Mouse (Mus musculus): ENCODE measurements around the gene Gnai3.

The Gnai3 gene

DNA sequence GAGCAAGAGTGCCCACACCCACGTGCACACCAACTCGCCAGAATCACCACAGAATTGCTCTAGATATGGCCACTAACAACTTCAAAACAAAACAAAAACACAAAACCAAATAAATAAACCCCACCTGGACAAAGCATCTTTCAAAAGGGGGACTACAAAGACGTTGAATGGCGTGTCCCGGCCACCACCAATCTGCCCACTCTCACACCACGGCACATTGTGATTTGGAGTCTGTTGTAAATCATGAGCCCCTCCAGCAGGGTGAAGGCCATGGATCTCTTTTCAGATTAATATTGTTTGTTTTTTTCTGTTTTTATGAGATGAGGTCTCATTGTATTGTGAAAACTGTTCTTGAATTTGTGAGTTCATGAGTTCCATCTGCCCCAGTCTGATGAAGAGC is 43.9 kb downstream of the Gnai3 start:
- DNase-seq = no peak

DNA sequence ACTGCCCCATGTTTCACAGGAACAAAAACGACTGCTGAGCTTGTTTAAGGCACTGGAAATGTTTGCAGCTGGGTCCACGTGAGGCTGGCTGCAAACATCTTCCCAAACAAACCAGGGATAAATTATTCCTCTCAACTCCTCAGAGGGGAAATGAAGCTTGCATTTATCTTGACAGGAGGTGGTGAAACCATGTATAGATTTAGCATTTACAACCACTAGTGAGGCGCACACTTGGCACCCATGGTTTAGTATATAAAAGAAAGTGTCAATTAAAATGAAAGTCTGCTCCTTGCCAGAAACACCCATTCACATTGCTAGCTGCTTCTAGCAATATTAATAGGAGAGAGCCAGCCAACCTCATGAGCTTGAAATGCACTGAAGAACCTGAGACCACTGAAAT is 44.4 kb downstream of the Gnai3 start:
- no peak for DNase-seq

DNA sequence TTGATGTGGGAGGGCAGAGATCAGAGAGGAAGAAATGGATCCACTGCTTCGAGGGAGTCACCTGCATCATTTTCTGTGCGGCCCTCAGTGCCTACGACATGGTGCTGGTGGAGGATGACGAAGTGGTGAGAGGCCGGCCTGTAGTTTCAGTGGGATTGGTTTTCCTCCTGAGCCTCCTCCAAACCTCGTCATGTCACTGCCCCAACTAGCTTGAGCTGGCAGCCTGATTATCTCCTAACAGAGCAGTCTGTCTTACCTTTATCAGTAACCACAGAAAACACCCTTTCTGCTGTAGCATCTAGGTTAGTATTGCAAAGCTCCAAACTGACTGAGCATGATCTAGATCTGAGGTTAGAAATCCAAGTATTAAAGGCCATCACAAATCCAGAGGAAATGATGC is 47.6 kb downstream of the Gnai3 start:
- no peak for DNase-seq

DNA sequence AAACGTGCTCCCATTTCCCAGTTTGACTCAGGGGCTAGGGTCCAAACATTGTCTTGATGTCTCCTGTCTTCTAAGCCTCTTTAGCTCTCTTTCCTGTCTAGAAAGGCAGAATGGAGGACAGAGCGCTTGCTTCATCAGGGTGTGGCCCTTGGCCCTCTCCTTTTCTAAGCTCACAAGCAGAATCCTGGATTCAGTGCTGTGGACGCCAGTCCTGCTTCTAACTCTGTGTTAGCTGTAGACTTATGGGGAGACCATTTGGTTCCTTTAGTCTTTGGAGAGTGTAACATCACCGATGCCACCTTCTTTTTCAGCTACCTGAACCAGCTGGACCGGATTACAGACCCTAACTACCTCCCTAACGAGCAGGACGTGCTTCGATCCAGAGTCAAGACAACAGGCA is 48.3 kb downstream of the Gnai3 start:
- no peak for DNase-seq

DNA sequence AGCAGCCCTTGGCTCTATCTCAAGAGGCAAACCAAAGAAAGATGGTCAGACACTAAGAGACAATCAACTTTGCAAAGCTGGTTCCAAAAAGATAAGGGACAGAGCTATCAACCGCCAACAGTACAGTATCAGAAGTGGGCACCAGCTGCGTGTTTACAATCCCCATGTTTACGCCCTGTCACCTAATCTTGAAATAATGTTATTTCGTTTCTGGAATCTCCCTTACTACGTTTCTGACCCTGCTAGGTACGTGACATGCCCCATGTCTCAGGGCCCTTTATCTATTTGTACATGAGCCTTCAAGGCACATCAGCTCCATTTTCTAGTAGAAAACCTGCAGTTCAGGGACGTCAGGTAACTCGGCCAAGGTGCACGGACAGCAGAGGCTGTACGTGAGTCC is 49.2 kb downstream of the Gnai3 start:
- no peak for DNase-seq

DNA sequence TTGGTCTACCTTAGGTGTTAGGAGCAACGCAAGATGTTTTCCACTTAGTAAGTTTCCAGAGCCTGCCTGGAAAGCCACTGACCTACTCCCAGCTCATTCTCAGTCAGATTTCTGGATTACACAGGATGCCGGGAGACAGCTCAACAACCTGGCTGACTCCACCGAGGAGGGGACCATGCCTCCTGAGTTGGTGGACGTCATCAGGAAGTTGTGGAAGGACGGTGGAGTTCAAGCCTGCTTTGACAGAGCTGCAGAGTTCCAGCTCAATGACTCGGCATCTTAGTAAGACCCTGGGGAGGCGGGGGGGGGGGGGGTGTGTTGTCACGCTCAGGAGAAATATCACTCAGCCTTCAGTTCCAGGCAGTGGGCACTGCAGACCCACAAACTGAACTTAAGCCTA is 49.7 kb downstream of the Gnai3 start:
- DNase-seq = no peak

DNA sequence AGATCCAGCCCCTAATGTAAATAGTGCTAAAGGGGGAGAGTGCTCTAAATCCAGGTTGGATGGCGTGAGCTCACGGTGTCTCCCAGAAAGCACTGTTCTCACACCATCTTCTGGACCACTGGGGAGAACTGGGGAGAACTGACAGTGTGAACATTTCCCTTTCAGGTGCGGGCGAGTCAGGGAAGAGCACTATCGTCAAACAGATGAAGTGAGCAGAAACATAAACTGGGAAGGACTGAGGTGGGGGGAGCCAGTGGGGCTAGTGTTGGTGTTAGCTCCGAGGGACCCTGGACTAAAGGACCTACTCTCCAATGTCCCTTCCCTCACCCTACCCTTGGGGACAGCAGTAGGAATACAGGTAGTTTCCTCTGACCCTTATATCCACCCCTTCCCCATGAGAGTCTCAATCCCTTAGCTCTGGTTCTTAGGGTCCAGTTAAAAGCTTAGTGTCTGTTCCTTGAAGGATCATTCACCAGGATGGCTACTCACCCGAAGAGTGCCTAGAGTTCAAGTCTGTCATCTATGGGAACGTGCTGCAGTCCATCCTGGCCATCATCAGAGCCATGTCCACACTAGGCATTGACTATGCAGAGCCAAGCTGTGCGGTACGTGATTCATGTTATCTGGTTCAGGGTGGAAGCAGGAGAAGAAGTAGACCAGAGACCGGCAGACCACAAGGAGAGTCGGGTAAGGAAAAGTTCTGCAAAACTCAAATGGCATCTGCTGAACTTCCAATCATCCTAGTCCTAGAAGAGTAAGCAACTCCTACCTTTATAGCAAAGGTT is 50.8 kb downstream of the Gnai3 start:
- no peak for DNase-seq

DNA sequence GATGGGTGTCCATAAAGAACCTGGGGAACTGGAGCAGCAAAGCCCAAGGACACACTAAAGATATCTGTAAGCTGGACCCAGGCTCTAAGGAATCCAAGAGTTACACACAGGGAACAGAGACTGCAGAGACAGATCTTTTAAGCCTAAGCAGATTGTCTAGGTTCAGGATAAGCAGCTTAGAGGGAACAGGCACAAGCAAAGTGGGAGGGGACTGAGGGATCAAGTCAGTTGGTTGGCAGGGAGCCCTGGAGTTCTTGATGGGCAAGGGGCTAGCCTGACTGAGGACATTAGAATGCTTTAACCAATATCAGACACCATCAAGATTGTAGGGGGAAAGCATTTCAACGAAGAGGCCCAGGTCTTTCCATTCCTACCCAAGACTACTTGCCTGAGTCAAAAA is 51.8 kb downstream of the Gnai3 start:
- DNase-seq = no peak

DNA sequence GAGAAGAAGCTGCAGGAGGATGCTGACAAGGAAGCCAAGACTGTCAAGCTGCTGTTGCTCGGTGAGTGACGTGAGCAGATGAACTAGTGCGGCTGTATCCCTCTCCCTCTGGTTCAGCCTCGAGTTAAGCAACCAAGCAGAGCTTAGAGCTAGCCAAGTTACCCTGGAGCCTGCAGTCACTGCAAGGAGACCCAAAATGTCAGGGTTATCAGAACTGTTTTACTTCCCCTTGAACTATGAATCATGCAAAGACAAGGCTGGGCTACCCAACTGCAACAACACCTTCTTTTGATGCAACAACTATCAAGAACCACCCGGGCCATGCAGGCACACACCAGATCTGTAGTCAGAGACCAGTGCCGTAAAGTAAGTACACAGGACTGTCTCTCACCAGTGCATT is 52.6 kb downstream of the Gnai3 start:
- DNase-seq = no peak

DNA sequence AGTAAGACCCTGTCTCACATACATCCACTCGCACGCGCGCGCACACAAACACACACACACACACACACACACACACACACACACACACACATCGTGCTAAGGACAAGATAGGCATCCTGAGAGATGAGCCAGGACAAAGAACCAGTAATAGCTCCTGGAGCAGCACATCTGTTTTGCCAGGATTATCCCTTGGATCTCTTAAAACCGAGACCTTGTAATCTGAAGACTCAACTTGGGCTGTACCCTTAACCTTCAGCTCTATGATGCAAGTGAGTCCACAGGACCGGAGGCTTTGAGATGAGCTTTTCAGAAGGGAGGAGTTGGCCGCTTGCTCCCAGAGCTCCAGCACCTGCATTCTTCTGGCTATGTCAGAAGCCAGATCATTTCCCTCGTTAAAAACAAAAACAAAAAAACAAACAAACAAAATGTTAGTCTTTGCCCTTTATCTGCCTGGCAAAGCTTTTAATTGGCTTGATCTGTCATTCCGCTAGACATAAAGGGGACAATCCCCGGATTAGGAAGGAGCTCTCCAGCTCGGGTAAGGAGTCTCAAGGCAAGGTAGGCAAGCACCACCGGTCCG is 53.3 kb downstream of the Gnai3 start, which contains the start of gene Gnat2:
Gene Gnat2 (plus strand): TSS at position 254 of the 580 bp plus-strand sequence.
- no peak for DNase-seq

DNA sequence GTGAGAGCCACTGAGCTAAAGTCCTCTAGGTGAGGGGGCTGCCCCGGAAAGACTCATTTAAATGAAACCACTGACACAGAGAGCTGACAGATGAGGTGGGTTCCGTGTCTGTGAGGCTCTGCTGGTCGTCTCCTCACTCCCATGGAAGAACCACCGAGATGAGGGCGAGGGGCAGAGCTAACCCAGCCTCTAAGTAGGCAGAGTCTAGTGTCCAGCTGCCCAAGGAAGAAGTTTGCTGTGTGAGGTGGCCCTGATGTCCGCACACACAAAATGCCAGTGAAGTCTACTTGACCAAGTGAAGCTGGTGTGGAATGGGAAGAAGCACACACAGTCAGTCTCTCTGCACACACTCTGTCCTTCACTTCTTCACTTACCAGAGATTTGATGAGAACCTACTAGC is 53.9 kb downstream of the Gnai3 start:
- no peak for DNase-seq

DNA sequence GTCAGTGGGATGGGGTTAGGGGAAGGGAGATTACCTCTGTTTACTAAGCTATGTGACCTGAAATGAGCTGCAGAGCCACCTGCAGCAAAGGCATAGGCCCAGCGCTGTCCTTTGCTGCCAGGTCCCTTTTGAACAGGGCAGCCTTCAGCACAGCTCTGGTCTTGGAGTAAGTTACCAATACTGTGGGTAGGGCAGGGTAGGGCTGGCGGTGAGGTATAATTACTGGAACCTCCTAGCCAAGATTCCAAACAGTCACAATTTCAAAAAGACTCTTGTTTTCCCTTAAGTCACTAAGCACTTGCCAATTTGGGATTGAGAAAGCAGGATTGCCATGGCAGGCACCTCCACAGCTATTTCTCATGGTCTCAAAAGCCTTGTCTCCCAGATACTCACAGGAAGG is 55.4 kb downstream of the Gnai3 start:
- DNase-seq = no peak

DNA sequence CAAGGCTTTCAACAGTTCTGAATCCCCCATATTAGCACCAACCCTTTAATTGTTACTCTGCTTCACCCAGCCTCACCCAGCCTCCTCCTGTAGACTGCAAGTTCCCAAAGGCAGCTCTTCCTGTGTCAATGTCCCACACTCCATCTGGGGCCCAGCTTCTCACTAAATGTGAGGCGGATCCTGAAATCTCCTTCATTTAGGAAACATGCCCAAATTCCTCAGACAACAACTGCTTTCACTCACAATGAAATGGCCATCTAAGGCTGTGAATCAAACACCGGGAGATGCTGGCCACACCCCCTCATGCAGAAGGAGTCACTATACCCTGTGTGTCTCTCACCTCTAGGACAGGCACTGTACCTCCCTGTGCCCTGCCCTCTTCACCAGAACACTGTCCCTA is 56.0 kb downstream of the Gnai3 start:
- no peak for DNase-seq

DNA sequence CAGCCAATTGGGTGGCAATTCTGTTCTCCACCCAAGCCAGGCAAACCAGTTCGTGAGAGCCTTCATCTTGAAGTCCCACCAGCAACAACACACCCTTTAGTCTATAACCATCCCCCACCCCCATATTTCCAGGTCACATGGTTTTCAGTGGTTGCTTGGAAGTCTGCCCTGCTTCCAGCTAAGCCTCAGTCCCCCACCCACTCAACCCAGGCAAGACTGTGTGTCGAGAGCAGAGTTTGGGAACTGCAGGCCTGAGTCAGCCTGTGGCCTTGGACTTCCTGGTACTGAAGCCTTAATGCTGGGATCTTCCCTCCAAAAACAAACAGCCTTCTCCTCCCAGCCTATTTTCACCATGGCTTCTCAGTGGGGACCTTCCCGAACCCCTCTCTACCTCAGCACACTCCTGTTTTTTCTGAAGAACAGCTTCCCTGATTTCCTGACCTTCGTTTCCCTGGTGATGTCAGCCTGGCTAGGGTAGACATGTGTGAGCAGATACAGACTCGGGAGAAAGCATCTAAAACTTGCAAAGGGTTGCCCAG is 57.0 kb downstream of the Gnai3 start:
- DNase-seq = no peak

DNA sequence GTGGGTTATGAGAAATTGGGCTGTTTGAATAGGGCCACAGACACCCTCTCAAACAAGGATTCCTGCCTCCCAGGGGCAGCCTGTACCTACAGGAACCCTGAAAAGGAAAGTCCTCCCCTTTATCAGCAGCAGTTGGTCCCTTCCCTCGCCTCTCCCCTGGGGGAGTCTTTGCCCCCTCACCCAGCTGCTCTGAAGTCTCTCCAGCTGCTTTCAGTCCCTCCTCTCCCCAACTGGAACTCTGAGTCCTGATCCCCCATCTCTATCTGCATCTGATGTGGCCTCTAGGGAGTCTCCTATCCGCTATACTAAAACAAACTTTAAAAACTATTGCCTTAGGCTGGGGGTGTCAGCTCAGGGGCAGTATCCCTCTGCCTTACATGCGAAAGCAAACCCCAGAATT is 58.6 kb downstream of the Gnai3 start:
- DNase-seq = peak; percentile 11

DNA sequence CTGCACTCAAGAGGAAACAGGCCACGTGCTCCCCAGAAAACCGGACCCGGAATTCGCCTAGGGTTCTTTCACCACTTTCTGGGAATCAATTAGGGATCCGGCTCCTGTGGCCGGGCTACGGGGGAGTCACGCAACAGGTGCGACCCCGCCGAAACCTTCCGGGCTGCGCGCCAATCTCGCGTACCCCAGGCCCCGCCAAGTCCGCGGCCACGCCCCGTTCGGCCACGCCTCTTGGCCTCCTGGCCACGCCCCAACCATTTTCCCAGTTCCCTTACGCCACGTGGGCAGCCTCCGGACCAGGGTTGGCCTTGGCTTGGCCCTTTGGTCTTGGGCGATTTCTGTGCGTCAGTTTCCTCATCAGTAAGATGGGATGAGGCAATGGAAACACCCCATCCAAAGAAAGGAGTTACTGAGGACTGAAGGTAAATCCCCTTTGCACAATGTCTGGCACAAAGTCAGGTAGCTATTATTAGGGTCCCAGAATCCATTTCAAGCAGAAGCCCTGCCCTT is 59.4 kb downstream of the Gnai3 start, which contains the start of gene Ampd2:
Gene Ampd2 (minus strand): TSS at position 182 of the 510 bp plus-strand sequence.
- DNase-seq = peak; percentile 66

DNA sequence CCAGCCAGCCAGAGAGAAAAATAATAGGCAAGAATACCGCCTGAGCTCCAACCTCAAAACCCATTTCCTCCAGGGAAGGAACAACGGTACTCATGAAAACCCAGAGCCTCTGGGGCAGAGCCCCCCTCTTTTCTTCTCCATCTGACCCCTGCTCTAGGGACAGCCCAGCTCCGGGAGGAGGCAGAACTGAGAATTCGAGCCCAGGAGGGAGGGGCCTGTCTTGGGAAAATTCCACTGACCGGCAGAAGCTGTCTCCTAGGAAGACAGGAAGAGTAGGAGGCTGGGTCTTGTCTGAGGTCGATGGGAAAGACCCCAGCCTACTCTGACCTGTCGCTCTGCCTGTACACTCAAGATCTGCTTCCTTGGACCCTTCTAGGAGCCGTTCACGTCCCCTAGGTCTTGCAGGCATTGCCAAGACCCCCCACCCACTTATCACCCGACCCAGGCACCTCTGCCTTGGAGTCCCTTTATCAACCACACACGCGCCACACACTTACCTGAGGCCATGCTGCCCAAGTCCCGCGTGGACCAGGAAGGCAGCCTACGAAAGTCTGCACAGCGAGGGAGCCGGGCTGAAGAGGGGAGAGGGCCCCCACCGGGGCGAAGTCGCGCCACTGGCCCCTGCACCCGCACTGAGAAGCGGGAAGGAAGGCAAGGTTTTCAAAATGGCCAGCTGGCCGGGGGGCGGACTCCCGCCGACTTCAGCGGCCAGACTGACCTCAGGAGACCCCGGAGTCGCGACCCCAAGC is 60.1 kb downstream of the Gnai3 start:
- peak; percentile 87 for DNase-seq

DNA sequence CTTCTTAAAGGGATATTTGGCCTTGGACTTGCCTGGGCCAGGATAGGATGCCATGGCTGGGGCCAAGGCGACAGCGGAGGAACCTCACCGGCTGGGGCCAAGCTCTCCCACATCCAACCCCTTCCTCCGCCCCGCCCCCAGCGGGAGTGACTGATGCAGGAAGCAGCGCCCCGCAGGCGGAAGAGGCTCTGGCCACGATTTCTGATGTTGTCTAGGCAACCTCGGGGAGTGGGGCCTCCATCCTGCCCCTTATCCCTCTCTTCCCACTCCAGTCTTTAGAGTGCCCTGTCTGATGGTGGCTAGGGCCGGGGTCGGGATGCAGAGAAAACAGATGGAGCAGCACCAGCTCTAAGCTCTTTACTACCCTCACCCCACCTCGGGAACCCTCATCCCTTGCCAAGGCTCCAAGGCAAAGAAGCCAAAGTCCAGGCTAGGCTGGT is 60.6 kb downstream of the Gnai3 start:
- DNase-seq = peak; percentile 94

DNA sequence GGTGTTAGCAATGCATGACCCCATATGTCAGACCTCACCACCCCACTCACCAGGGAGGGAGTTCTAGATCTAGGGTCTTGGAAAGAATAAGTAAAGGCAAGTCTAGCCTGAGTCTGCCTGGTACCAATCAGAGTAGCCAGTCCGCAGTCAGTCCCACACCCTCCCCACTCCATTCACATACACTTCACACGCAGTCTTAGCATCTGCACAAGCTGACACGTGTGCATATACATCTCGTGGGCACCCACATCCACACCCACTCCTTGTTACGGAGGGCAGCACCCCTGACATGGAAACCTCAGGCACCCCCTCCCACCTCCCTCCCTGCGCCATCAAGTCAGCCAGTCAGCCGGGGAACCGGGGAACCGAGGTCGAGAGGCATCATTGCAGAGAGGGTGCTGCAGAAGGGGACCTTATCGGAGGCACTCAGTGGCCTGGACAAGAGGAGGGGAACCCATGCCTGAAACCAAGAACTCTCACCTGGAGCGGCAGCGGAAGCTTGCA is 61.1 kb downstream of the Gnai3 start:
- no peak for DNase-seq

DNA sequence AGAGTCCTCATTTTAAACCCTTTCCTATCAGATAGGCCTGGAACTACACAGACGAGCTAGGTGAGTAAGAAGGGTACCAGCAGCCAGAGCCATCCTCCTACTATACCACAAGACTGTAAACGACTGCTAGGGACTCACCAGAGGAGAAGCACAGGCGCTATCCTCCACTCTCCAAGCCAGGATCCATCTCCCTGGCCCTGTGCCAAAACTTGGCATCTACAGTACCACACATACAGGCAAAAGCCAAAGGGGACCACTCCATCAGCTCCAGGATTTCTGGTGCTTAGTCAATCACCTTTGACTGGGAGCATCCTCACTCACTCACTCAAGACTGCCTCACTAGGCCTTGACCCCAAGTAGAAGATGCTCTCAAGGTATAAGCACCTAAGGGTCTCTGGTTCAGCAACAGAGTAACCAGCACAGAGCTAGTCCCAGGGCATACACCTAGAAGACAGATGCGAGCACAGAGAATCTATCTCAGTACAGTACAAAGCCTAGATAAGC is 62.0 kb downstream of the Gnai3 start:
- DNase-seq = peak; percentile 61

DNA sequence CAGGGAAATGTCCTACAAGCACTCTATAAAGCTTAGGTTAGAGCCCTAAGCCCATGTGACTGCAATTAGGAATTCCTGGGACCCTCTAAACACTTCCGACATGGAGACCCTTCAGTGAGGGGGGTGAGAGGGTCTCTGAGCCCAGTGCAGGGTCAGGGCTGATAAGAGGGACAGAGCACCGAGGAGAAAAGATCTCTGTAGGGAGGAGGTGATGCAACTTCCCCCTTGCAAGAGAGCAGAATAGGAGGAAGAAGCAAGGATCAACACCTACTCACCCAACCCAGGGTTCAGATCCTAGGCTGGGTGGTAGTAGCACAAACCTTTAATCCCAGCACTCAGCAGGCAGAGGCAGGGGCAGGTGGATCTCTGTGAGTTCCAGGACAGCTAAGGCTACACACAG is 62.8 kb downstream of the Gnai3 start:
- DNase-seq = no peak

DNA sequence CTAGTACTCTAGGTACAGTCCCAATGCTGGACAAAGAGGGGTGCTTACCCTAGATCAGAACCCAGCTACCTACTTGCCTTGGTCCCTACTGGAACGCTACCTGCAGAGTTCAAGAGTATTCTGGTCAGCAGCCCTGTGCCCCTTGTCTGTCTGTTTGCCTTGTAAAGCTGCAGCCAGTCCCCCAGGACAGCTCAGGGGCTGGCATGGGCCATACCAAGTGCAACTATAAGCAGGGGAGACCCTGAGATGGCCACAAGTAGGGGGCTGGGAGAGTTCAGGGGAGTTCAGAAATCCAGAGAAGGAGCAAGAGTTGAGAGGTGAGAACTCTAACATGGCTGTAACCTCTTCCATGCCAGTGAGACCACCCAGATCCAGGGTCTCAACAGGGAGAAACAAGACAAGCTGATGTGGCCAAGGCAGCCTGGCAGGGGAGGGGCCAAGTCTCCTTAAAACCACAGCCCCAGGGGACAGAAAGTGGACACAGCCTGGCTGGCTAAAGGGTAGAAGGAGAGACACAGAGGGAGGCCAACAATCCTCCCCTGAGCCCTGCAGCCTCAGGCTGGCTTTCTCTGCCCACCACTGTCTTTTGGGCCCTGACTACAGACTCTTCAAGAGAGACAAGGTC is 63.6 kb downstream of the Gnai3 start:
- no peak for DNase-seq

DNA sequence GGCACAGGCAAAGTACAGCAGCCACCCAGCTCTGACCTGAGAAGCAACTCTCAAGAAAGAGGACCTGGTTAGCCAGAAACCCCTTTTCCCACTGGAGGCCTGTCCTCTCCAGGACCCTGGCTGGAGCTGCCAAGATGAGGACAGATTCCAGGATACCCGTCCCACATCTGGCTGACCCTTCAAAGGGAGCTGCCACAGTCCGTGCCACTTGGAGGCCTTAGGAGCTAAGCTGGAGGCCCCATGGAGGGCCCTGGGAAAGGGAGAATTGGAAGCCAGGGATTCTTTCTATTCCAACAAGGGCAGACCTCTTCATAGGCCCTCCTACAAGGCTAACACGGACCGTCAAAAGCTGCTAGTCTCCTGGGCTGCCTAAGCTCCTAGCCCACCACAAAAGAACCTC is 64.3 kb downstream of the Gnai3 start:
- DNase-seq = no peak
